Mouse (Mus musculus) mouse trophoblast stem cell (cell line): ENCODE results near the gene Catsperg1.
"Not testable (repeated sequence)": the region's sequence is repeated elsewhere in the genome, so short reads cannot be mapped to it uniquely, and the experiment has no call there.

ENCODE experiments used
- in situ Hi-C, 2 experiments: fragments of 300-500 bp; cut with MseI, MboI; formaldehyde crosslinking; loops; 2 replicates in 1 of 2; 3 replicates in 1 of 2; pipeline ENCODE4 v1.15.1; 2025

Gene Catsperg1

DNA sequence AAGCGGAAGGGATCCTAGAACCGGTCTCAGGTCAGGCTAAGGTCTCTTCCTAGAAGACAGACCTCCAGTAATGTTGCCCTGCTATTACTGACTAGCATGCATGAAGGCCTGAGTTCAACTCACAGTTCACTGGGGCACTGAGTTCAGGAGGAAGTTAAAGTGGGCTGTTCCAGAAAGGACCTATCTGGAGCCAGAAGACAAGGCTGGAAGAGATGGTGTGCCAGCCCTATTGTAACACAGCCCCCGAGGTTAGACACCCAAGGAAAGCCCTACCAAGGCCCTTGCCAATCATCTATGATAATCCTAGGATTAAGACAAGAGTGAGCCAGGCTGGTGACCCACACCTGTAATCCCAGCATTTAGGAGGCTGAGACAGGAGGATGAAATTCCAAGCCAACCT, 17.7 kb upstream of the Catsperg1 start:
- in situ Hi-C loops = loop anchor here in 1 of 2 experiments (5.0 kb wide), 1 partner anchor 49 kb away; the partner anchor contains the start of gene Psmd8

DNA sequence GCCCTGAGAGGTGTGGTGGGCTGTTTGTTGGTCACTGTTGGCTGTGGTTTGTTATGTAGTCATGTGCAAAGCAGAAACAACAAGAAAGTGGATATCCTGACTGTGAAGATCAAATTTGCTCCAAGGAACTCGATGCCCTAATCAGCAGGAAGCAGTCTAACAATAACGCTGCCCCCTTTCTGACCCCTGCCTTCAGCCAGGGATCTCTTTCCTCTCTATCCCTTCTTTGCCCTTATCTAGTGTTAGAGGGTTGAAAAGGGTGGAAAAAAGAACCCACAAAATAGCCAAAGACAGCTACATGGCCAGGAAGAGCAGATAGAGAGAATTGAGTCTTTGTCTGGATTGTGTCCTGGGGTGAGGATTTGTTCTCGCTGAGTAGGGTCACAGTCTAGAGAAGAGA, 16.7 kb upstream of the Catsperg1 start:
- in situ Hi-C loops = loop anchor here in 1 of 2 experiments (5.0 kb wide), 1 partner anchor 48 kb away; the partner anchor contains the start of gene Psmd8

DNA sequence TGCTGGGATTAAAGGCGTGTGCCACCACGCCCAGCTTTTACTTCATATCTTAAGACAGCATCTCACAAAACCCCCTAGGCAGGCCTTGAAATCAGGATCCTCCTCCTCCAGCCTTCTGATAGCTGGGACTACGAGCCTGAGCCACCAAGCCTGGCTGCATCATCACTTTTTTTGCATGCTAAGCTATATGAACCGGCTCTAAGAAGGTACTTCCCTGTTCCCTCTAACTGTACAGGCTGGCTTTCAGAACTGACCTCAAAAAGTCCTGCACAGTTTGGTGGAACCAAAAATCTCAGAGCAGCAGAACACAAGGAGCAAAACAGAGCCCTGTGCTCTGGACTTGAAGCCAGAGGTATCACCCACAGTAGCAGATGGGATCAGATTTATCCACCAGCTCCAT, 14.4 kb upstream of the Catsperg1 start:
- in situ Hi-C loops = no loop called here

DNA sequence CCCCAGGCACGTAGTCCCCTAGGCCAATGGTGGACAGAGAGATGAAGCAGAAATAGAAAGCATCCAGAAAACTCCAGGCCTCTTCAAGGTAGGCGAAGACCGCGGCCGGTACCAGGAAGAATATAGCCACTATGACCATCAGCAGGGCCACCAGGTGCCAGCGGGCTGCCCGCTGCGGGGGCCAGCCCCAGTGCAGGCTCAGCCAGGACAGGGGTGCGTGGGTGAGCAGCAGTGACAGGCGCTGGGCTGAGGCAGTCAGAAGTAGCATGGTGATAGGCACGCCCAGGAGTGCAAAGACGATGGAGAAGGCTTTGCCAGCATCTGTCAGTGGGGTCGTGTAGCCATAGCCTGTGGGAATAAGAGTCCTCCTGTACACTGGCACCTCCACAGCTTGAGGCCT, 11.7 kb upstream of the Catsperg1 start:
- in situ Hi-C loops = no loop called here

DNA sequence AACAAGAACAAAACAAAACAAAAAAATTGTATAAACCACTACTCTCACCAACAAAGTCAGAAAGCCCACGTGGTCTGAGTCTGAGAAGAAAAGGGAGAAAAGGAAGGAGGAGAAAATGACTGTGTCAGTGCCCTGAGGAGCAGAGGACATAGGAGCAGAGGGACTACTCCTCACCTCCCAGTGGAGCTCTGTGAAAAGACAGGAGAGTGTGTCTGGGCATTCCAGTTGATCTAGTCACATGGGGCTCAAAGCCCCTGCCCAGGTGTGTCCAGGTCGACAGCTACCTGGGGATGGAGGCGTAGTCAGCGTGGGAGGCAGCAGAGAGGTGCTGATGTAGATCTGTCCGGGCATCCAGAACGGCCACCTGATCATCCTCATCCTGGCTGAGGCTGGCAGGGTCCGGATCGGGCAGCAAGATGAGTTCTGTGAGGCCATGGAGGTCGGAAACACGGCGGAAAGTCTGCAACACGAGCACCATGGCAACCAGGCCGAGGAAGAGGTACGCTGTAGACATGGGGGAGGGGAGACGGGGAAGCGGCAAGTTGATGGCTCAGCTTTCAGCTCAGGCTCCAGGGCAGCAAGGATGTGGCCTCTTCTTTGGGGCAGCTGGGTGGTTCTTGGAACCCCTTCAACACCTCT, 11.0 kb upstream of the Catsperg1 start:
- in situ Hi-C loops = loop anchor here in 1 of 2 experiments (25.0 kb wide), 1 partner anchor 487 kb away; no protein-coding TSS in a partner anchor

DNA sequence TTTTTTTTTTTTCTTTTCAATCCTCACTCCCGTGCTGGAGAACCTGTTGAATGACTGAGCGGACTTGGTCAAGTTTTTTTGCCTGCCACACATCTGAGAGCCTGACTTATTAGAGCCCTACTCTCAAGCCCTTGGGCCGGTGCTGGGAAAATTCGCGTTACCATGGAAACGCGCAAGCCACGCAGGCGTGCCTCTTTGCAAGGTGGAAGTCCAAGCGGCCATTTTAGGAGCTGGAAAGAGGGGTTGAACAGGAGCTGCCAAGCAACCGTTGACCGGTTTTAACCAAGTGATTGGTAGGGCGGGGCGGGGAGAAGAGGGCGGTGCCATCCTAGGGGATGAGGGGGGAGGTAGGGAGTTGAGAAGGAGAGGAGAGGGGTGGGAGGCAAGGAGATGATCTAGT, 1.0 kb upstream of the Catsperg1 start:
- in situ Hi-C loops = loop anchor here in 1 of 2 experiments (25.0 kb wide), 1 partner anchor 497 kb away; no protein-coding TSS in a partner anchor

- in situ Hi-C loops = loop anchor here in 1 of 2 experiments (25.0 kb wide), 1 partner anchor 498 kb away; no protein-coding TSS in a partner anchor
Observed at GRCm38 (mm10) chr7:29214236-29214635, 401 bp upstream of the Catsperg1 start.

- in situ Hi-C loops = loop anchor here in 1 of 2 experiments (25.0 kb wide), 1 partner anchor 499 kb away; no protein-coding TSS in a partner anchor
Observed at GRCm38 (mm10) chr7:29212775-29213560, 867 bp downstream of the Catsperg1 start.

- in situ Hi-C loops = loop anchor here in 1 of 2 experiments (25.0 kb wide), 1 partner anchor 500 kb away; no protein-coding TSS in a partner anchor
Observed at GRCm38 (mm10) chr7:29212199-29212765, 1.6 kb downstream of the Catsperg1 start.

- in situ Hi-C loops = loop anchor here in 1 of 2 experiments (25.0 kb wide), 1 partner anchor 501 kb away; no protein-coding TSS in a partner anchor
Observed at GRCm38 (mm10) chr7:29211415-29212198, 2.2 kb downstream of the Catsperg1 start.

GRCm38 (mm10) chr7:29211013-29211412, 2.8 kb downstream of the Catsperg1 start:
- in situ Hi-C loops = loop anchor here in 1 of 2 experiments (25.0 kb wide), 1 partner anchor 501 kb away; no protein-coding TSS in a partner anchor

DNA sequence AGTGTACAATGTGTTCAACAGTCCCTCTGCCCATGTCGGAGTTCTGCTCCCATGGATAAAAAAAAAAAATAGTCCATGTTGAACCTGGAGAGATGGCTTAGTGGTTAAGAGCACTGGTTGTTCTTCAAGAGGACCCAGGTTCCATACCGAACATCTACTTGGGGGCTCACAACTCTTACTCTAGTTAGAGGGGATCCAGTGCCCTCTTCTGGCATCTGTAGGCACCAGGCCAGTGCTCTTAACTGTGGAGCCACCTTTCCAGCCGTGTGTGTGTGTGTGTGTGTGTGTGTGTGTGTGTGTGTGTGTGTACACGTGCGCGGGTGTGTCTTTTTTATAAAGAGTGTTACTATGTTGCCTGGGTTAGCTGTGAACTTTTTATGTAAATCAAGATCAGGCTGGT, 11.3 kb downstream of the Catsperg1 start:
- in situ Hi-C loops = loop anchor here in 1 of 2 experiments (25.0 kb wide), 1 partner anchor 510 kb away; no protein-coding TSS in a partner anchor

DNA sequence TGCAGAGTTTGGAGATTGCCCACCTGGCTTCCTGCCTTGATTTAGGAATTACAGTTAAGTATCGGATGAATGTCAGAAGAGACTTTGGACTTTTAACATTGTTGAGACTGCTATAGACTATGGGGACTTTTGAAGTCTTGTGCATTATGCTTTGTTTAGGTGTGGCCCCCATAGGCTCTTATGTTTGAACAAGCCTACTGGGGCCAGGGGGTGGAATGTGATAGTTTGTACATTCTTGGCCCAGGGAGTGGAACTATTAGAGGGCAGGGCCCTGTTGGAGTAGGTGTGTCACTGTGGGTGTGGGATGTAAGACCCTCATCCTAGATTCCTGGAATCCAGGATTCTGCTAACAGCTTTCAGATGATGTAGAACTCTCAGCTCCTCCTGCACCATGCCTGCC, 19.6 kb downstream of the Catsperg1 start:
- in situ Hi-C loops = not testable (repeated sequence)

- in situ Hi-C loops = loop anchor here in 1 of 2 experiments (5.0 kb wide), 1 partner anchor 51 kb away; the partner anchor contains the start of gene Kcnk6
Observed at GRCm38 (mm10) chr7:29181323-29181722, 32.5 kb downstream of the Catsperg1 start.

- in situ Hi-C loops = loop anchor here in 1 of 2 experiments (5.0 kb wide), 1 partner anchor 51 kb away; the partner anchor contains the start of gene Kcnk6
Observed at GRCm38 (mm10) chr7:29180854-29181236, 33.0 kb downstream of the Catsperg1 start.

DNA sequence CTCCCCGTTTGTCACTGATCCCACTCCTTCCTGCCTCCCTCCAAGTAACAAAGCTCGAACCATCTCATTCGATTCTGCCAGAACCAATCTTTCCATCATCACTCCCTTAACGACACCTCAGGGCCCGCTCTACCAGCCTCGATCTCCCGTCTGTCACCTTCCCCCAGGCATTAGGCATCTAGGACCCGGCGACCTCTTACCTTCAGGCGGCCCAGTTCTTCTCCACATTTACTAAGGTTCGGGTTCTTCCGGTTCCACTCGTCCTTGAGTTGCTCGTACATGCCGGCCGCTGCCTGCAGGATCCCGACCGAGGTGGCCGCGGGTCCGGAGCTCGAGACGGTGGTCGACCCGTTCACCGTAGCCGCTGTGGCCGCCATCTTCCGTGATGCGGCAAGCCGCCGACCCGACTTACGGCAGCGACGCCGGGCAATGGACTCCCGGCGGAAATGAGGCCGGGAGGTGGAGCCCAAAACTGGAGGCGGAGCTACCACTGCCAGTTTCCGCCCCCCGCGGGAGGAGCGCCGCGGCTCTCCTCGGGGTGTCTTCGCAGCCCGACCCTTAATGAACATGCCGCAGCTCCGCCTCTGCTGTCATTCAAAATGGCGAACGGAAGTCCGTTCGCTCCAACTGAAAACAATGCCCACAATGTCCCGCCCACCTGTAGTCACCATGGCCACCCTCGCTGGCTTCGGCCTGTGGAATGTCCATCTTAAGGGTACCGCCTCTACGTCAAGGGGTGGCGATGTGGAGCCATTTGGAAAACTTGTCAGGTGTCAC, 33.6 kb downstream of the Catsperg1 start, which contains the start of gene Psmd8:
Psmd8 (minus strand) TSS at position 625 of the 777 bp plus-strand sequence.
- in situ Hi-C loops = loop anchor here in 1 of 2 experiments (5.0 kb wide), 1 partner anchor 52 kb away; the partner anchor contains the start of gene Kcnk6

GRCm38 (mm10) chr7:29179323-29179722, 34.5 kb downstream of the Catsperg1 start:
- in situ Hi-C loops = no loop called here

GRCm38 (mm10) chr7:29178106-29178505, 35.7 kb downstream of the Catsperg1 start:
- in situ Hi-C loops = no loop called here

GRCm38 (mm10) chr7:29172390-29173016, 41.3 kb downstream of the Catsperg1 start:
- in situ Hi-C loops = no loop called here
